Mouse (Mus musculus): ENCODE measurements at regions not wholly inside any gene's neighbourhood (a gene's known extent, or its start where the extent isn't known, plus 50 kb on each side); places are given as distances from the start of the nearest gene placed in this dataset.

- in situ Hi-C loops (cut with MboI; ENCODE audit: low sequenced_read_pairs in 2 of 2, unreplicated experiment in 2 of 2) = no loop called here
- no peak overlapping the region for H3K27ac ChIP-seq (ENCODE audit: insufficient read depth, low read depth, low read length, poor library complexity, severe bottlenecking)
These were observed 280.6 kb downstream of the Fsip2 start for GRCm38 (mm10) chr2:83224018-83224417.

GRCm38 (mm10) chr2:83226198-83226597 lies 282.8 kb downstream of the Fsip2 start:
- TF ChIP-seq ZNF384 (IDR thresholded peaks at IDR 0.05; ENCODE audit: low read depth, low read length) = no peak
- no peak for TF ChIP-seq CHD2 (IDR thresholded peaks at IDR 0.05; ENCODE audit: low read depth, low read length)
- TF ChIP-seq MAFK (IDR thresholded peaks at IDR 0.05; ENCODE audit: insufficient read depth, low read depth, low read length) = no peak
- TF ChIP-seq ZC3H11A (IDR thresholded peaks at IDR 0.05; ENCODE audit: borderline replicate concordance, low read depth, low read length) = no peak
- no peak for TF ChIP-seq HCFC1 (IDR thresholded peaks at IDR 0.05; ENCODE audit: borderline replicate concordance, insufficient read depth, low read length)
- H3K27ac ChIP-seq (ENCODE audit: insufficient read depth, low read depth, low read length, poor library complexity, severe bottlenecking) = no peak overlapping the region
- no peaks in the 10 kb centered on the region for H3K4me1 ChIP-seq (ENCODE audit: control insufficient read depth in 2 of 2, insufficient read depth in 2 of 2, low read length in 2 of 2, poor library complexity in 1 of 2)
- DNase-seq (ENCODE audit: low read depth, low spot score) = no peak
- no peaks in the 10 kb centered on the region for H3K9me3 ChIP-seq (ENCODE audit: control insufficient read depth, insufficient read depth, low read depth, low read length)
- H3K4me3 ChIP-seq (ENCODE audit: insufficient read depth in 1 of 2, low read depth in 1 of 2, low read length in 2 of 2, poor library complexity in 1 of 2, severe bottlenecking in 1 of 2) = no peak overlapping the region
- no peaks in the 10 kb centered on the region for H3K36me3 ChIP-seq (ENCODE audit: control insufficient read depth, insufficient read depth, low read length, poor library complexity, severe bottlenecking)
- H3K9ac ChIP-seq (ENCODE audit: insufficient read depth, low read depth, low read length, poor library complexity, severe bottlenecking) = no peak overlapping the region
- in situ Hi-C loops (cut with MboI; ENCODE audit: low sequenced_read_pairs in 2 of 2, unreplicated experiment in 2 of 2) = no loop called here

More at GRCm38 (mm10) chr2:83224018-83224417, 280.6 kb downstream of the Fsip2 start:
- Histone ChIP-seq H3K4me3 (ENCODE audit: insufficient read depth in 1 of 2, low read depth in 1 of 2, low read length in 2 of 2, poor library complexity in 1 of 2, severe bottlenecking in 1 of 2) (no peak overlapping the region), H3K36me3 (ENCODE audit: control insufficient read depth, insufficient read depth, low read length, poor library complexity, severe bottlenecking) (no peaks in the 10 kb centered on the region), H3K9me3 (ENCODE audit: control insufficient read depth, insufficient read depth, low read depth, low read length) (no peaks in the 10 kb centered on the region), H3K9ac (ENCODE audit: insufficient read depth, low read depth, low read length, poor library complexity, severe bottlenecking) (no peak overlapping the region), H3K4me1 (ENCODE audit: control insufficient read depth in 2 of 2, insufficient read depth in 2 of 2, low read length in 2 of 2, poor library complexity in 1 of 2) (no peaks in the 10 kb centered on the region)
- no peak for DNase-seq (ENCODE audit: low read depth, low spot score)
- TF ChIP-seq CHD2 (IDR thresholded peaks at IDR 0.05; ENCODE audit: low read depth, low read length) (no peak), ZC3H11A (IDR thresholded peaks at IDR 0.05; ENCODE audit: borderline replicate concordance, low read depth, low read length) (no peak), HCFC1 (IDR thresholded peaks at IDR 0.05; ENCODE audit: borderline replicate concordance, insufficient read depth, low read length) (no peak), ZNF384 (IDR thresholded peaks at IDR 0.05; ENCODE audit: low read depth, low read length) (no peak), MAFK (IDR thresholded peaks at IDR 0.05; ENCODE audit: insufficient read depth, low read depth, low read length) (no peak)

- Histone ChIP-seq H3K4me3 (ENCODE audit: insufficient read depth in 1 of 2, low read depth in 1 of 2, low read length in 2 of 2, poor library complexity in 1 of 2, severe bottlenecking in 1 of 2) (no peak overlapping the region), H3K4me1 (ENCODE audit: control insufficient read depth in 2 of 2, insufficient read depth in 2 of 2, low read length in 2 of 2, poor library complexity in 1 of 2) (no peaks in the 10 kb centered on the region), H3K9me3 (ENCODE audit: control insufficient read depth, insufficient read depth, low read depth, low read length) (no peaks in the 10 kb centered on the region), H3K36me3 (ENCODE audit: control insufficient read depth, insufficient read depth, low read length, poor library complexity, severe bottlenecking) (no peaks in the 10 kb centered on the region), H3K9ac (ENCODE audit: insufficient read depth, low read depth, low read length, poor library complexity, severe bottlenecking) (no peak overlapping the region), H3K27ac (ENCODE audit: insufficient read depth, low read depth, low read length, poor library complexity, severe bottlenecking) (no peak overlapping the region)
- no peak for DNase-seq (ENCODE audit: low read depth, low spot score)
- TF ChIP-seq ZNF384 (IDR thresholded peaks at IDR 0.05; ENCODE audit: low read depth, low read length) = no peak
- no peak for TF ChIP-seq ZC3H11A (IDR thresholded peaks at IDR 0.05; ENCODE audit: borderline replicate concordance, low read depth, low read length)
- TF ChIP-seq MAFK (IDR thresholded peaks at IDR 0.05; ENCODE audit: insufficient read depth, low read depth, low read length) = no peak
- TF ChIP-seq HCFC1 (IDR thresholded peaks at IDR 0.05; ENCODE audit: borderline replicate concordance, insufficient read depth, low read length) = no peak
- no peak for TF ChIP-seq CHD2 (IDR thresholded peaks at IDR 0.05; ENCODE audit: low read depth, low read length)
- in situ Hi-C loops (cut with MboI; ENCODE audit: low sequenced_read_pairs in 2 of 2, unreplicated experiment in 2 of 2) = no loop called here
These were observed 308.0 kb downstream of the Fsip2 start for GRCm38 (mm10) chr2:83251173-83252101.

GRCm38 (mm10) chr2:83256811-83257321 lies 313.4 kb downstream of the Fsip2 start:
- Histone ChIP-seq H3K36me3 (ENCODE audit: control insufficient read depth, insufficient read depth, low read length, poor library complexity, severe bottlenecking) (no peaks in the 10 kb centered on the region), H3K4me1 (ENCODE audit: control insufficient read depth in 2 of 2, insufficient read depth in 2 of 2, low read length in 2 of 2, poor library complexity in 1 of 2) (no peaks in the 10 kb centered on the region), H3K9ac (ENCODE audit: insufficient read depth, low read depth, low read length, poor library complexity, severe bottlenecking) (no peak overlapping the region), H3K9me3 (ENCODE audit: control insufficient read depth, insufficient read depth, low read depth, low read length) (no peaks in the 10 kb centered on the region), H3K27ac (ENCODE audit: insufficient read depth, low read depth, low read length, poor library complexity, severe bottlenecking) (no peak overlapping the region), H3K4me3 (ENCODE audit: insufficient read depth in 1 of 2, low read depth in 1 of 2, low read length in 2 of 2, poor library complexity in 1 of 2, severe bottlenecking in 1 of 2) (no peak overlapping the region)
- in situ Hi-C loops (cut with MboI; ENCODE audit: low sequenced_read_pairs in 2 of 2, unreplicated experiment in 2 of 2) = no loop called here
- TF ChIP-seq CHD2 (IDR thresholded peaks at IDR 0.05; ENCODE audit: low read depth, low read length) = no peak
- TF ChIP-seq MAFK (IDR thresholded peaks at IDR 0.05; ENCODE audit: insufficient read depth, low read depth, low read length) = no peak
- TF ChIP-seq ZNF384 (IDR thresholded peaks at IDR 0.05; ENCODE audit: low read depth, low read length) = no peak
- no peak for TF ChIP-seq HCFC1 (IDR thresholded peaks at IDR 0.05; ENCODE audit: borderline replicate concordance, insufficient read depth, low read length)
- TF ChIP-seq ZC3H11A (IDR thresholded peaks at IDR 0.05; ENCODE audit: borderline replicate concordance, low read depth, low read length) = no peak
- no peak for DNase-seq (ENCODE audit: low read depth, low spot score)
